Mouse (Mus musculus) embryonic fibroblast, embryonic 13.5 days (primary cell): ENCODE measurements at regions not wholly inside any gene's neighbourhood (a gene's known extent, or its start where the extent isn't known, plus 50 kb on each side); places are given as distances from the start of the nearest gene placed in this dataset.

Experiments
- CTCF ChIP-seq: IDR thresholded peaks from 2 replicates; pipeline ENCODE4 v1.5.1; 2011; ENCODE audit warnings: mild to moderate bottlenecking, control low read depth, low read length, moderate library complexity, borderline replicate concordance; ENCODE audit not compliant: insufficient read depth
- POLR2A ChIP-seq: IDR thresholded peaks from 2 replicates; pipeline ENCODE4 v1.6.1; 2011; ENCODE audit warnings: low read depth, mild to moderate bottlenecking, control low read depth, low read length, moderate library complexity

GRCm38 (mm10) chr6:100476550-100477366 lies 189.5 kb upstream of the Rybp start:
- TF ChIP-seq CTCF (no peak), POLR2A (no peak)
